Mouse (Mus musculus) kidney, adult 2 months (tissue): ENCODE measurements around the gene Pfpl.

Experiments used
- CTCF ChIP-seq: fragments of 200-500 bp; conservative IDR thresholded peaks from 2 replicates; pipeline ENCODE4 v1.5.1; 2011; ENCODE audit warnings: low read depth, mild to moderate bottlenecking, control low read depth, low read length, moderate library complexity, mixed read lengths; ENCODE audit not compliant: insufficient read depth, insufficient read length
- POLR2A ChIP-seq: fragments of 200-500 bp; IDR thresholded peaks from one replicate; pipeline ENCODE4 v1.6.1; 2011; ENCODE audit warnings: low read depth, low read length, control low read depth

DNA sequence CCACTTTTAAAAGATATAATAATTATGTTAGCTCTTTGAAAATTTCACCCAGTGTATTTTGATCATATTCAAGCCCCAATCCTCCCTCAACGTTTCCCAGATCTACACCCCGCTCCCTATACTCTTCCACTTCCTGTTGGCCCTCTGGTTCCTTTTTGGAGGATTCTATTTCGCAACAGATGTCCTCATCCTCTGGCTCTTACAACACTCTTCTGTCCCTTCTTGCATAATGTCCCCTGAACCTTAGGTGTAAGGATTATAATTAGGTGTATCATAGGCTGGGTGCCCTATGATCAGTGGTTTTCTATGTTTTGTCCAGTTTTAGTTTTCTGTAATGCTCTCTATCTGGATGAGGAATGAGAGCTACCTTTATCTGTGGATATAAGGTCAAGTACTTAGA is 17.3 kb downstream of the Pfpl start:
- TF ChIP-seq POLR2A = no peak
- no peak for TF ChIP-seq CTCF
